Mouse (Mus musculus) stomach, embryonic 16.5 days (tissue): Measurements from ENCODE around the gene Calr4. TPM values are rescaled to one million over a fixed set of nuclear protein-coding genes. Genes with fewer than 3 reads are reported as not detected.

ENCODE experiments used
- ATAC-seq: fragments of 200-750 bp; cut with Nextera tagmentation; 2 replicates; pipeline ENCODE4 v1.8.0; 2017; ENCODE audit warnings: moderate number of reproducible peaks, moderate TSS enrichment; ENCODE audit not compliant: insufficient read depth, low FRiP score
- H3K27ac ChIP-seq: fragments of 300-500 bp; sonication (generic); 2 replicates; pipeline ENCODE4 v1.5.1; 2014; ENCODE audit warnings: low read length
- H3K27me3 ChIP-seq: fragments of 300-500 bp; sonication (generic); 2 replicates; pipeline ENCODE4 v1.6.1; 2014; ENCODE audit warnings: low read length, control low read depth, mixed read lengths; ENCODE audit not compliant: control insufficient read depth, insufficient read depth
- H3K36me3 ChIP-seq: fragments of 300-500 bp; sonication (generic); 2 replicates; pipeline ENCODE4 v1.6.1; 2014; ENCODE audit warnings: low read length; ENCODE audit not compliant: control insufficient read depth, insufficient read depth
- H3K4me1 ChIP-seq: fragments of 300-500 bp; sonication (generic); 2 replicates; pipeline ENCODE4 v1.6.1; 2014; ENCODE audit warnings: low read length, control low read depth, mixed read lengths; ENCODE audit not compliant: control insufficient read depth, insufficient read depth
- H3K4me2 ChIP-seq: fragments of 300-500 bp; sonication (generic); 2 replicates; pipeline ENCODE4 v1.6.1; 2014; ENCODE audit warnings: low read depth, low read length, mixed read lengths
- H3K4me3 ChIP-seq: fragments of 300-500 bp; sonication (generic); replicated peaks from 2 replicates; pipeline ENCODE4 v1.5.1; 2014; ENCODE audit warnings: mild to moderate bottlenecking, low read length
- H3K9ac ChIP-seq: fragments of 300-500 bp; sonication (generic); 2 replicates; pipeline ENCODE4 v1.6.1; 2014; ENCODE audit warnings: low read length
- H3K9me3 ChIP-seq: fragments of 300-500 bp; sonication (generic); replicated peaks from 2 replicates; pipeline ENCODE4 v1.6.1; 2016; ENCODE audit warnings: low read length, control low read depth; ENCODE audit not compliant: control insufficient read depth
- WGBS: fragments of 180-500 bp; shearing (Covaris S2); extraction: QIAGEN DNeasy Blood & Tissue Kit; methylation state at CpG from one replicate; pipeline ENCODE4 v1.1.7; 2014; 5-methylcytosine and 5-hydroxymethylcytosine counted together
- polyA plus RNA-seq: library from polyadenylated mRNA; unstranded; fragments of >200 nt; fragmentation: Nextera tagmentation; extraction: Ambion mirVana; gene quantifications from 2 replicates; pipeline ENCODE4 v1.2.1, GENCODE M21; 2015

Gene Calr4
- polyA plus RNA-seq, 1 experiment from 2014 or later: 0.37 TPM

DNA sequence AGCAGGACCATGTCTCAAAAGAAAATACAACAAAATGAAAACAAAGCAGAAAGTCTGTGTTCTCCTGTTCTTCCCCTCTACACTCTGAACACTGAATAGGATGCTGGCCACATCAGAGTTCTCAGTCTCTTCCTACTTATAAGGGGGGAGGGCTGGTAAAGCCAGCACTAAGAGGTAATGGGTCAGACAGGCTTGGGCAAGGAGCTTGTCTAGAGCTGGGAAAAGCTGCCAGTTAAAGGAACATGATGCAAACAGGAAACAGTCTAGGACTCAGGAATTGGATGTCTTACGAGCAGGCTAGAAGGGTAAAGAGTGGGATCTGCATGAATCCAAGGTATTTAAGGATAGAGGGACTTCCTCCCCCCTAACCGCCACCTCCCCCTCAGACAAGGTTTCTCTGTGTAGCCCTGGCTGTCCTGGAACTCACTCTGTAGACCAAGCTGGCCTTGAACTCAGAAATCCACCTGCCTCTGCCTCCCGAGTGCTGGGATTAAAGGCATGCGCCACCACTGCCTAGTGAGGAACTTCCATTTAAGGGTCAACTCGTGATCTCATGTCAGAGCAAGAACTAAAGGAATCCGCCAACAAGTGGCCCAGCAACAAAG is 10.8 kb downstream of the Calr4 start:
- Histone ChIP-seq H3K4me3 (no peak overlapping the region), H3K4me2 (no peak overlapping the region), H3K9ac (no peak overlapping the region), H3K4me1 (peaks cover 9% of the 10 kb centered on the region; the same call in 1 of the 2 replicates), H3K36me3 (no peaks in the 10 kb centered on the region), H3K9me3 (no peaks in the 10 kb centered on the region), H3K27ac (no peak overlapping the region), H3K27me3 (no peaks in the 10 kb centered on the region)
- ATAC-seq: no peak
- 79% methylated on average over 6 of the region's 6 CpGs for WGBS

DNA sequence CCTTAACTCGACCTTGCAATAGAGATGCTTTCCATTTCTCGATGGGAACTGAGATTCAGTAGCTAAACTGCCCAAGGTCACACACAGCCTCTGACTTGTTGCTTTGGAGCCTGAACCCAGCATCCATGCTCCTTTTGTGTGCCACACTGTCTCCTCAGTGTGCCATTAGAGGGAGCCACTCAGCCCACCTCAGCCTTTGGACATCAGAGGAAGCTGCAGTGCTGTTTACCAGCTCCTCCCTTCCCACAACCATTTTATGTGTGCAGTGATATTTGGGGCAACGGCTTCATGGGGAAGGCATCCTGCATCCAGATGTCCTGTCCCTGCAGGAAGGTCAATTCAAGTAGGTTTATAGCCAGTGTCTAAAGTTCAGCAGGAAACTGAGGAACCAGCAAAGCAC is 17.3 kb downstream of the Calr4 start:
- Histone ChIP-seq H3K9ac (no peak overlapping the region), H3K27ac (no peak overlapping the region), H3K27me3 (no peaks in the 10 kb centered on the region), H3K4me2 (no peak overlapping the region), H3K4me1 (0 out of 2 replicates have a peak, but pooled peaks cover 5% of the 10 kb centered on the region), H3K9me3 (no peaks in the 10 kb centered on the region), H3K4me3 (no peak overlapping the region), H3K36me3 (no peaks in the 10 kb centered on the region)
- 51% methylated on average over 3 of the region's 3 CpGs for WGBS
- no peak for ATAC-seq

DNA sequence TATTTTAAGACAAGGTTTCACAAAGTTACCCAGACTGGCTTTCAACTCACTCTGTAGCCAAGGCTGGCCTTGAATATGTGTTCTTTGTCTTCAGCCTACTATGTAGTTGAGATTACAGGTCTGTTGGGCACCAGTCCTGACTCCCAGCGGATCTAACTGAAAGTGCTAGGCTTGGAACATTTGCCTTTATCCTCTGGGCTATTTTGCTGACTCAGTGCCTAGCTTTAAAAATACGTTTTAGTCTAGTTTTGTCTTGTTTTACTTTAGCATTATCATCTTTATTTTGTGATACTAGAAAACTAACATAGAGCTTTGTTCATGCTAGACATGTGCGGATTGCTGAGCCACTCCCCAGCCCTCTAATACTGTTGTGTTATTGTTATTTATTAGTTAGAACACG is 17.9 kb downstream of the Calr4 start:
- no peak overlapping the region for H3K4me3 ChIP-seq
- 75% methylated on average over 4 of the region's 4 CpGs for WGBS
- H3K9ac ChIP-seq: no peak overlapping the region
- H3K27me3 ChIP-seq: no peaks in the 10 kb centered on the region
- H3K27ac ChIP-seq: no peak overlapping the region
- H3K9me3 ChIP-seq: no peaks in the 10 kb centered on the region
- ATAC-seq: no peak
- H3K4me2 ChIP-seq: no peak overlapping the region
- no peaks in the 10 kb centered on the region for H3K36me3 ChIP-seq
- H3K4me1 ChIP-seq: 0 out of 2 replicates have a peak, but pooled peaks cover 5% of the 10 kb centered on the region

DNA sequence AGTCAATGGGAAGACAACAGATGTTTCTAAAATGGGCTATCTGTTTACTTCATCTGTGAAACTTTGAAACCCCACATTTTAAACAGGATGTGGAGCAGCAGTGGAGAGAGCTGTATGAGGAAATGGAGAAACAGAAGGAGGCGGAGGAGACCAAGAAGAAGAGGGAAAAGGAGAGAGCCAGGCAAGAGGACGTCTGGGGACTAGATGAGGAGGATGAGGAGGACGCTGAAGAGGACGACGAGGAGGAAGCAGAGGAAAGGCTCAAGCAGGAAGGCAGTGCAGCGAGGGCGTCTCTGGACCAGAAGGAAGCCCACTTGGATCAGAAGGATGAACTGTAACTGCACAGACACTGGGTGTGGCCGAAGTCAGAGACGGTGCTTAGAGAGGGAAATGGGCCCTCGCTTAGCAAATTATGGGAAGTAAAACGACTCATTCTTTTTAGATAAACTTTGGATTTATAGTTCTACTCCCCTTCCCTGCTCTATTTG is 19.4 kb downstream of the Calr4 start:
- 37% methylated on average over 11 of the region's 11 CpGs for WGBS

DNA sequence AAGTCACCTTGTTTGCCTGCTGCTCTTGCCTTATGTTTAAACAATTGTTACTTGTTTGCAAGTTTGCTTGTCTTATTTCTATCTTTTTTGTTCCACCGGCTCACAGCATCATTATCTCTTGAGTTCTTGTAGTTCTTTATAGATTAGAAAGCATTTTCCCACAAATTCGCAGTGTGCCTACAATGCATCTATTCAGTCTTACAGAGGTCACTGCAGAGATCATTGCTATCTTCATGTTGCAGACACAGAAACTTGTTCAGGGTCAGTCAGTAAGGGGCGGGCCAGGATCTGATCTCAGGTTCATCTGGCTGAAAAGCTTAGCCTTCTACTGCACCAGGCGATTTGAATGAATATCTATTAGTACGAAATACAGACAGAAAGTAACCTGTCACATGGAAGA is 20.2 kb downstream of the Calr4 start:
- no peaks in the 10 kb centered on the region for H3K36me3 ChIP-seq
- no peak for ATAC-seq
- no peak overlapping the region for H3K9ac ChIP-seq
- WGBS: 79% methylated on average over 5 of the region's 5 CpGs
- H3K4me2 ChIP-seq: no peak overlapping the region
- H3K27ac ChIP-seq: no peak overlapping the region
- no peak overlapping the region for H3K4me3 ChIP-seq
- no peaks in the 10 kb centered on the region for H3K9me3 ChIP-seq
- 0 out of 2 replicates have a peak, but pooled peaks cover 5% of the 10 kb centered on the region for H3K4me1 ChIP-seq
- H3K27me3 ChIP-seq: no peaks in the 10 kb centered on the region

More for the DNA sequence above, 19.4 kb downstream of the Calr4 start:
- Histone ChIP-seq H3K4me3 (no peak overlapping the region), H3K9ac (no peak overlapping the region), H3K27ac (peak overlapping the region; percentile 14), H3K9me3 (no peaks in the 10 kb centered on the region), H3K4me1 (0 out of 2 replicates have a peak, but pooled peaks cover 5% of the 10 kb centered on the region), H3K27me3 (no peaks in the 10 kb centered on the region), H3K36me3 (no peaks in the 10 kb centered on the region), H3K4me2 (peak overlapping the region; percentile 20; the same call in 1 of the 2 replicates)
- peak; percentile 37; the same call in 1 of the 2 replicates for ATAC-seq

DNA sequence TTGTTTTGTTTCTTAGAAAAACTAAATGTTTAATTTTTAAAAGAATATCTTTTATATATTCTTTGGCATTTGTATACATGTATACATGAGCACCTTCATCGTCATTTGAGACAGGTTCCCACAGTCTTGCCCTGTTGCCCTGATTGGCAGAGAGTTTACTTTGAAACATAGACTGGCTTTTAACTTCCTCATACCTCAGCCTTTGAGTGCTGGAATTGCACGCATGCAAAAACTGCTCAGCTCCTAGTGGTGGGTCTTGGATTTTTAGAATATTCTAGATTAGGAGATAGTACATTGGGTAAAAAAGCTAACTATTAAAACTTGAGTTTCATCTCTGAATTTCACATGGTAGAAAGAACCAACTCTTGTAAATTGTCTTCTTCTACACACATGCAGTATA is 21.0 kb downstream of the Calr4 start:
- WGBS: 39% methylated on average over 2 of the region's 2 CpGs
- no peak for ATAC-seq
- H3K4me2 ChIP-seq: no peak overlapping the region
- H3K27ac ChIP-seq: no peak overlapping the region
- H3K4me1 ChIP-seq: 0 out of 2 replicates have a peak, but pooled peaks cover 5% of the 10 kb centered on the region
- H3K9ac ChIP-seq: no peak overlapping the region
- H3K4me3 ChIP-seq: no peak overlapping the region
- no peaks in the 10 kb centered on the region for H3K9me3 ChIP-seq
- no peaks in the 10 kb centered on the region for H3K36me3 ChIP-seq
- H3K27me3 ChIP-seq: no peaks in the 10 kb centered on the region

DNA sequence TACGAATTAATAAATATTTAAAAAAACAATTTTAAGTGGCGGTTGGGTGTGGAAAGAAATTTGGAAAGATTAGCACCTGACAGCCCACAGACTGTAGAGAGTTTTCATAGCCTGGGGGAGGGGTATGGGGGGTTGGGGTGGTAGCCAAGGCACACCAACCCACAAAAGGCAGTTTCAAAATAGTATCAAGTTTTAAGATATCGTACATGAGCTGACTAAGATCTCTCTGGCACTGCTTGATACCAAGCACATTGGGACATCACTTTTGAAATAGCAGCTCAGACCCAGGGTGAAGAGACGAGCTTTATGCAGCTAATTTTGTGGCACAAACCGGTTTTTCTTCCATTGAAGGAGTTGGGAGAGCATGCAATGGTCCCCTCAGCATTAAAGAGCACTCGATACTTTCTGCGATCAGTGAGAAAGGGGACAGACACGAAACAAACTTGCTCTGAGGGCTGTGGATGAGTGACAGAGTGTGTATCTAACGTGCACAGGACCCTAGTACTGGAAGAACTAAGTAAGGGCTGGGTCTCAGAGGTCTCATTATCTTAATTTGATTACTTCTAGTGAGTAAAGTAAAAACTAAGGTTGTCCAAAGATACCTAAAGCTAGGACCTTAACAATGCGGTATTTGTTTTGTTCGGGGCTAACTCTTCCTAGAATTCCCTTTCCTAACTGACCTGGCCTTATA is 21.6 kb downstream of the Calr4 start:
- no peaks in the 10 kb centered on the region for H3K9me3 ChIP-seq
- H3K27me3 ChIP-seq: no peaks in the 10 kb centered on the region
- no peak for ATAC-seq
- H3K27ac ChIP-seq: no peak overlapping the region
- WGBS: 74% methylated on average over 11 of the region's 11 CpGs
- H3K4me3 ChIP-seq: no peak overlapping the region
- no peaks in the 10 kb centered on the region for H3K36me3 ChIP-seq
- H3K4me2 ChIP-seq: no peak overlapping the region
- 0 out of 2 replicates have a peak, but pooled peaks cover 5% of the 10 kb centered on the region for H3K4me1 ChIP-seq
- no peak overlapping the region for H3K9ac ChIP-seq

DNA sequence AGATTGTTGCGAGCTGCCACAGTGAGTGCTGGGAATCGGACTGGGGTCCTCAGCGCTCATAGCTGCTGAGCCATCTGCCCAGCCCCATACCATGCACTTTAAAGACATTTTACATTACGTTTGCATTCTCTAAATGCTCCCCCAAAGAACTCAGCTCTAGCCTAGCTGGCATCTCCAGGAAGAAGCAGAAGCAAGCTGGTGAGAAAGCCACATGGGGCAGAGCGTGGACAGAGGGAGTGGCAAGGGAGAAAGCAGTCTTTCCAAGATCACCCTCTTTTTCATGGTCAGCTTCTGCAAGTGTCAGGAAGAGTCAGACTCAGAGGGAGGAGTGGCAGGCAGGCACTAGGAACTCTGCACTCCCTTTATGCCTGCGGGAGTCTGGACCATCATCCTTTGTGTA is 22.5 kb downstream of the Calr4 start:
- ATAC-seq: no peak
- H3K4me2 ChIP-seq: no peak overlapping the region

DNA sequence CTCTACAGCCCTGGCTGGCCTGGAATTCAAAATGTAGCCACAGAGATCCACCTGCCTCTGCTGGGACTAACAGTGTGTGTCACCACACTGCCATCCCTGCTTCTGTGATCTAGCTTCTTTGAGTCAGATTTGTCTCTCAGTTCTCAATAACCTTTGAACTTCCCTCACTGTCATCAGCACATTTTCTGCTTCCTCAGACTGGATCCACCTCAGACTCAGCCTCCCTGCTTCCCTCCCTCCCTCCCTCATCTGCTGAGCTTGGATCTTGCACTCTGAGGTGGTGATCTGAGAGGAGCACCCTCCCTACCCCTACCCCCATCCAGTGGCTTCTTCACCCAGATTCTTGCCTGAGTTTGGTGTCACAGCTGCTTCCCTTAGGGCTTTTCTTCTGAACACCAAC is 23.4 kb downstream of the Calr4 start:
- Histone ChIP-seq H3K27ac (no peak overlapping the region), H3K9me3 (no peaks in the 10 kb centered on the region), H3K4me1 (0 out of 2 replicates have a peak, but pooled peaks cover 5% of the 10 kb centered on the region), H3K4me3 (no peak overlapping the region), H3K27me3 (no peaks in the 10 kb centered on the region), H3K9ac (no peak overlapping the region), H3K4me2 (no peak overlapping the region), H3K36me3 (no peaks in the 10 kb centered on the region)
- ATAC-seq: no peak

More for the DNA sequence above, 22.5 kb downstream of the Calr4 start:
- Histone ChIP-seq H3K9ac (no peak overlapping the region), H3K9me3 (no peaks in the 10 kb centered on the region), H3K4me3 (no peak overlapping the region), H3K36me3 (no peaks in the 10 kb centered on the region), H3K4me1 (0 out of 2 replicates have a peak, but pooled peaks cover 5% of the 10 kb centered on the region), H3K27ac (no peak overlapping the region), H3K27me3 (no peaks in the 10 kb centered on the region)
- WGBS: 84% methylated on average over 6 of the region's 6 CpGs
